Mouse (Mus musculus) CD4-positive, CD25-positive, alpha-beta regulatory T cell, adult 4 months (primary cell): ENCODE measurements around the gene Aimp2. TPM values are rescaled to one million over a fixed set of nuclear protein-coding genes. Genes with fewer than 3 reads are reported as not detected.

Experiments
- ATAC-seq: one replicate; pipeline ENCODE4 v1.8.0; 2017
- polyA plus RNA-seq, 2 experiments: library from polyadenylated mRNA; unstranded; fragments of 100-300 nt; shearing (Covaris generic); gene quantifications; one replicate each; pipeline ENCODE4 v1.2.1; 2017

Gene Aimp2
- polyA plus RNA-seq, 2 experiments from 2014 or later = 40.8 to 68.8 TPM

GRCm38 (mm10) chr5:143897635-143898330 lies 11.9 kb downstream of the Aimp2 start, which contains the start of gene Ankrd61:
Gene Ankrd61, minus strand, starts transcription at chr5:143897685.
- ATAC-seq = no peak

- no peak for ATAC-seq
These were observed 16.3 kb downstream of the Aimp2 start for GRCm38 (mm10) chr5:143893396-143893795.

- no peak for ATAC-seq
These were observed 17.3 kb downstream of the Aimp2 start for GRCm38 (mm10) chr5:143892255-143892886.

GRCm38 (mm10) chr5:143890741-143891140 lies 18.9 kb downstream of the Aimp2 start:
- ATAC-seq = no peak

GRCm38 (mm10) chr5:143885274-143885673 lies 24.4 kb downstream of the Aimp2 start:
- no peak for ATAC-seq

GRCm38 (mm10) chr5:143874571-143874970 lies 35.1 kb downstream of the Aimp2 start:
- no peak for ATAC-seq

GRCm38 (mm10) chr5:143871547-143872169 lies 38.0 kb downstream of the Aimp2 start:
- no peak for ATAC-seq

Other genes starting within 250 kb of the Aimp2 start
- 10 to 100 TPM; 10.6 to 10.7 TPM for gene Usp42, start 177.6 kb downstream of the Aimp2 start, polyA plus RNA-seq
- gene Eif2ak1, start 92.1 kb downstream of the Aimp2 start, polyA plus RNA-seq = 10 to 100 TPM; 23.7 to 26.6 TPM
- gene Ankrd61, start 12.2 kb downstream of the Aimp2 start, polyA plus RNA-seq = under 1 TPM; 0.73 to 0.94 TPM
- 10 to 100 TPM; 45.6 to 56.3 TPM for gene Pms2, start 117 bp upstream of the Aimp2 start, polyA plus RNA-seq
- gene Gm42421, start 18.3 kb upstream of the Aimp2 start, polyA plus RNA-seq = 1 to 10 TPM in 1 of 2 experiments, under 1 TPM in 1; 0.82 to 2.3 TPM
- gene Rsph10b, start 23.2 kb upstream of the Aimp2 start, polyA plus RNA-seq = under 1 TPM; 0.62 to 0.75 TPM
- 10 to 100 TPM; 36.3 to 36.6 TPM for gene Ccz1, start 105.0 kb upstream of the Aimp2 start, polyA plus RNA-seq
- not detected for gene Ocm, start 116.8 kb upstream of the Aimp2 start, polyA plus RNA-seq
- 1 to 10 TPM; 3.7 to 3.9 TPM for gene Lmtk2, start 190.6 kb upstream of the Aimp2 start, polyA plus RNA-seq